Mouse (Mus musculus) layer of hippocampus, adult 9-11 months (tissue): ENCODE results near the gene Cactin.

ENCODE experiments used
- DNase-seq: peaks from one replicate; pipeline ENCODE4 v3.0.0; 2022

Gene Cactin

DNA sequence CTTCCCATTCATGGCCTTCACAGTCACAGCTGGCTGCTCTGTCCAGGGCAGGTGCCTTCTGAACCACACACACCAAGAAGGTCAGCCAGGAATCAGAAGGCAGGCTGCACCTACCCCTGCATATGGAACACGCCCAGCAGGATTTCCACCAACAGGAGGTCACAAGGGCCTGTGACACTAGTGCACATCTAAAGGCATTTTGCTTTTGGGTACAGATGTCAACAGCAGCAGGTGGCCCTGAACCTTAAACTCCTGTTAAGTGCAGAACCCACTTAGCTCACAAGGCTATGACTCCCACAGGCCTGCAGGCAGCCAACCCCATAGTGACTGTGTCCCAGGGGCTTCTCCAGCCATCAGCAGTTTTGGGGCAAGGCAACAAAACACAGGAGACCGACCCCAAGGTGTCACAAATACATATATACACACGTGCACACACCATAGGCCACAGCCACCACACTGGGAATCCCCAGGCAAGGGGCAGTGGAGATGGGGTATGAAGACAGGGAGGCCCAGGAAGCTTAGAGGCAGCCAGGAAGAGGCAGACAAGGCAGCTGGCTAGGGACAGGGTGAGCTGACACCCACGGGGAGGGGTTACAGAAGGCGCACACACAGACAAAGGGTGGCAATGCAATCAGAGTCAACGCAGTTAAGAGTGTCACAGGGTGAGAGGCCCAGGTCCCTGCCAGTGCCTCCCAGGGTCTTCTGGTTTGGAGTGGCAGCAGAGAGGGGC lies 45.7 kb downstream of the Cactin start:
- no peak for DNase-seq

DNA sequence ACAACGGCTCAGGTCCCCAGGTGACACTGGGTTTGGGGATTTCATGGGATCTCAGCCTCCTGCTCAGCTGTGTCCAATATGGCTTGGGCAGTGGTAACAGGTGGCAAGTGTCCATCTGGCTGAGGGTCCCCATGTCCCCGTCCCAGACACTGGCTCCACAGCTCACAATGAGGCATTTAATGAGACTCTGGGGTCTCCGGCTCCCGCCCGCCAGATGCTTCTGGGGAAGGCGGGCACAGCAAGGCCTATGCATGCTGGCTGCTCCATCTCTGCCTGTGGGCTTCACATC lies 46.2 kb downstream of the Cactin start:
- no peak for DNase-seq

DNA sequence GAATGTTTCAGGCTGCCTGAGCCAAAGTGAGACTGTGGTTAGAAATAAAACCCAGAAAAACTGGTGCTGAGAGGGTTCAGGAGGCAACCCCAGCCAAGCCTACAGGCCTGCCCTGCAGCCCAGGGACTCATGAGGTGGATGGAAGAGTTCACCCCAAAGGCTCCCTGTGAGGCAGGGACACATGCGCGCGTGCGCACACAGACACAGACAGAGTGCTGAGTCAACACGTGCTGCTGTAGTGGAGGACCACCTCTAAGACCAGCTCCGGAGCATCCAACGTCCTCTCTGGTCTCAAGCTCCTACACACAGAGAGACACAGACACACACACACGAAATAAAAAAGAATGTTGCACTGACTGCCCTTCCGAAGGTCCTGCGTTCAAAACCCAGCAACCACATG lies 54.4 kb downstream of the Cactin start:
- no peak for DNase-seq
